Mouse (Mus musculus): Measurements from ENCODE around the gene 1520401A03Rik. TPM values are rescaled to one million over a fixed set of nuclear protein-coding genes. Genes with fewer than 3 reads are reported as not detected.

Gene 1520401A03Rik
- polyA plus RNA-seq, 1 experiment from 2014 or later, result not detected

- H3K27me3 ChIP-seq, result no peaks in the 10 kb centered on the region
- TF ChIP-seq CTCF (IDR thresholded peaks at IDR 0.05), result no peak
- ChIA-PET POLR2A (no interaction called here), CTCF (interaction anchor here (0.6 to 1.6 kb wide), 2 partner anchors 22 to 25 kb away, joined by 3 to 5 read pairs; no protein-coding TSS in a partner anchor)
- DNase-seq (ENCODE audit: low read depth, low spot score), result no peak
- peak; percentile 32 for ATAC-seq
- in situ Hi-C loops (cut with MboI; ENCODE audit: low pct_unique_long_range_greater_than_20kb), result no loop called here
These were observed 41.5 kb downstream of the 1520401A03Rik start for GRCm38 (mm10) chr17:23681086-23681485.

GRCm38 (mm10) chr17:23680336-23680735, 42.2 kb downstream of the 1520401A03Rik start:
- POLR2A ChIA-PET, result interaction anchor here (0.9 kb wide), 1 partner anchor 18 kb away, joined by 3 read pairs; no protein-coding TSS in a partner anchor
- no peak for ATAC-seq

GRCm38 (mm10) chr17:23679127-23679835, 43.3 kb downstream of the 1520401A03Rik start, which contains the start of gene Cldn6:
TSS of gene Cldn6 (plus strand) at chr17:23679249.
- in situ Hi-C loops (cut with MboI; ENCODE audit: low pct_unique_long_range_greater_than_20kb), result no loop called here
- DNase-seq (ENCODE audit: low read depth, low spot score), result no peak
- ChIA-PET POLR2A (no interaction called here), CTCF (no interaction called here)
- no peaks in the 10 kb centered on the region for H3K27me3 ChIP-seq
- no peak for ATAC-seq
- no peak for TF ChIP-seq CTCF (IDR thresholded peaks at IDR 0.05)

More at GRCm38 (mm10) chr17:23680336-23680735, 42.2 kb downstream of the 1520401A03Rik start:
- no peak for TF ChIP-seq CTCF (IDR thresholded peaks at IDR 0.05)
- no peaks in the 10 kb centered on the region for H3K27me3 ChIP-seq
- in situ Hi-C loops (cut with MboI; ENCODE audit: low pct_unique_long_range_greater_than_20kb), result no loop called here
- CTCF ChIA-PET, result interaction anchor here (1.6 kb wide), 1 partner anchor 26 kb away, joined by 5 read pairs; no protein-coding TSS in a partner anchor
- DNase-seq (ENCODE audit: low read depth, low spot score), result no peak

DNA sequence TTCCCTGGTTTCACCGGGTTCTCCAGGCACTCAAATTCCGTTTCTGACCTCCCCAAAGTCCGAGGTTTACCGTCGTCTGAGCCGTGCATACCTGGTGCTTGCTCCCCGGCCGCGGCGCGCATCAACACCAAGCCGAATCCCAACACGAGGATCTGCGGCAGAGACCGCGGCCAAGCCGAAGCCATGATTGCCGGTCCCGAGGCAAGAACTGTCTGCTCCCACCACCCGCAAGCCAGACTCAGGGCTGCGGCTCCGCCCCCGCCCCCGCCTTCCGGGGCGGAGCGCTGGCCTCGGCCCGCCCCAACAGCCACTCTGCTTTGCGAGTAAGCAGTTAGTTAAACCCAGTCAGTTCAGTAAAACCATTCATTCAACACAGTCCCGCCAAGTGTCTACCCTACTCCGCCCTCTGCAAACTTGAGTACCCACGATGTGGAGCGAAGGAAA, 45.3 kb downstream of the 1520401A03Rik start, which contains the start of gene Tnfrsf12a:
Gene Tnfrsf12a, minus strand, starts transcription at position 233 of the 444 bp plus-strand sequence.
- TF ChIP-seq CTCF (IDR thresholded peaks at IDR 0.05), result no peak
- ChIA-PET CTCF (interaction anchor here (1.5 kb wide), 1 partner anchor 23 kb away, joined by 3 read pairs; no protein-coding TSS in a partner anchor), POLR2A (interaction anchor here (4.0 kb wide), 1 partner anchor 23 kb away, joined by 28 read pairs; no protein-coding TSS in a partner anchor)
- in situ Hi-C loops (cut with MboI; ENCODE audit: low pct_unique_long_range_greater_than_20kb), result no loop called here
- no peaks in the 10 kb centered on the region for H3K27me3 ChIP-seq
- ATAC-seq (peak; percentile 29), DNase-seq (ENCODE audit: low read depth, low spot score) (no peak)

DNA sequence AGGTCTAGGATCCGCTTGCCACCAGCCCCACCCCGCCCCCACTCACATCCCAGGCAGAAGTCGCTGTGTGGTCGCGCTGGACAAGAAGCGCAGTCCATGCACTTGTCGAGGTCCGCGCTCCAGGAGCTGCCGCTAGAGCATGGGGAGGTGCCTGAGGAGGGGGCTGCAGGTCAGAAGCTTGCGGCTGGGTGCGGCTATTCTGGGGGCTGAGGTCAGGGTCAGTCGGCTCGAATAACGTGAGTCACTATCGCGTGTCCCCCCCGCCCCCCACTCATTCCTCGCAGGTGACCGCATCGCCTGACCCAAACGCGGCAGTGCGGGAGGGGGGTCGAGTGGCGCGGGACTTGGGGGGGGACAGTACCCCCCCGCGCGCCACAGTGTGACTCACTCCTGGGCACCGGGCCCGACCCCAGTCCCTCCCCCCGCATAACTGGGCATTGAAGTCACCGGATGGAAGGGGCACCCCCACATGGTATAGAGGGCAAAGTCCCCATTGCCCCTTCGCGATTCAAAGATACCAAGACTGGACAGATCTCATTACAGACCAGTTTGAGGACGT, 46.0 kb downstream of the 1520401A03Rik start:
- ChIA-PET CTCF (interaction anchor here (2.9 kb wide), 1 partner anchor 23 kb away, joined by 13 read pairs; no protein-coding TSS in a partner anchor), POLR2A (interaction anchor here (1.0 to 4.0 kb wide), 3 partner anchors 9 to 25 kb away, joined by 3 to 28 read pairs (median 3); no protein-coding TSS in a partner anchor)
- DNase-seq (ENCODE audit: low read depth, low spot score), result no peak
- no peak for TF ChIP-seq CTCF (IDR thresholded peaks at IDR 0.05)
- in situ Hi-C loops (cut with MboI; ENCODE audit: low pct_unique_long_range_greater_than_20kb), result no loop called here
- no peak for ATAC-seq
- H3K27me3 ChIP-seq, result no peaks in the 10 kb centered on the region

DNA sequence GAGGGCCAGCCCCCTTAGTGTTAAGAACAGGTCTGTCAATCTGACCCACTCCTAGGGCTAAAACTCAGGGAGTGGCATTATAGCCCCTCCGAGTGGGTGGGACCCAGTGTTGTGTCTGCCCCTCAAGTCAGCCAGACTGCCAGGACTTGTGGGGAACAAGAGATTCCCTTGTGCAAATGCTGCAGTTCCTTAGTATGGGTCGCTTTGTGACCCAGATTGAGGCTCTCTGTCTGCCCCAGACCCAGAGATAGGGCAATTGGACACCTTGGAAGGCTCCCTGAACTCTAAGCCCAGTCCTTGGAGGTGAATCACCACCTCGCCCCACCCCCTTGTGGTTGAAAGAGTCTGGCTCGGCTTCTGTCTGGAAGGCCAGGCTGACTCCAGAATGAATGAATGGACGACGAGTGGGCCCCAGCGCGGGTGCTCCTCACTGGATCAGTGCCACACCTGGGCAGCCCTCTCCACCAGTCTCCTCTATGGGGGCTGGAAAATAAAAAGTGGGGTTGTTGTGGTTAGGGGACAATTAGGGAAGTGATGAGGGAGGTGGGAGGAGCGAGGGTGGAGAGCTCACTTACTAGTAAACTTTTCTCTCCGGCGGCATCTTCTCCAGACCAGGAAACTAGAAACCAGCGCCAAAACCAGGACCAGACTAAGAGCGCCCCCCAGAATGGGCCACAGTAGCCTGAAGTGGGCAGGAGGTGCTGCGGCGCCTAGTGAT, 46.9 kb downstream of the 1520401A03Rik start:
- in situ Hi-C loops (cut with MboI; ENCODE audit: low pct_unique_long_range_greater_than_20kb), result no loop called here
- no peaks in the 10 kb centered on the region for H3K27me3 ChIP-seq
- POLR2A ChIA-PET, result interaction anchor here (0.6 to 4.0 kb wide), 4 partner anchors 8 to 1434 kb away, joined by 3 to 28 read pairs (median 3); no protein-coding TSS in a partner anchor
- peak; percentile 61 for ATAC-seq
- no peak for TF ChIP-seq CTCF (IDR thresholded peaks at IDR 0.05)
- DNase-seq (ENCODE audit: low read depth, low spot score), result peak; percentile 71
- CTCF ChIA-PET, result interaction anchor here (2.9 kb wide), 1 partner anchor 24 kb away, joined by 13 read pairs; no protein-coding TSS in a partner anchor

- TF ChIP-seq CTCF (IDR thresholded peaks at IDR 0.05), result no peak
- DNase-seq (ENCODE audit: low read depth, low spot score), result no peak
- no peaks in the 10 kb centered on the region for H3K27me3 ChIP-seq
- in situ Hi-C loops (cut with MboI; ENCODE audit: low pct_unique_long_range_greater_than_20kb), result no loop called here
- peak; percentile 37 for ATAC-seq
- ChIA-PET POLR2A (interaction anchor here (1.0 to 4.0 kb wide), 4 partner anchors 10 to 62 kb away, joined by 3 to 28 read pairs (median 4); no protein-coding TSS in a partner anchor), CTCF (interaction anchor here (1.3 to 2.9 kb wide), 3 partner anchors 17 to 31 kb away, joined by 3 to 13 read pairs (median 3); no protein-coding TSS in a partner anchor)
These were observed 47.5 kb downstream of the 1520401A03Rik start for GRCm38 (mm10) chr17:23675127-23675526.

GRCm38 (mm10) chr17:23674271-23674952, 48.2 kb downstream of the 1520401A03Rik start:
- CTCF ChIA-PET, result interaction anchor here (1.2 to 2.9 kb wide), 4 partner anchors 16 to 32 kb away, joined by 3 to 13 read pairs (median 3); no protein-coding TSS in a partner anchor
- ATAC-seq (peak; percentile 0), DNase-seq (ENCODE audit: low read depth, low spot score) (no peak)
- TF ChIP-seq CTCF (IDR thresholded peaks at IDR 0.05), result no peak
- in situ Hi-C loops (cut with MboI; ENCODE audit: low pct_unique_long_range_greater_than_20kb), result no loop called here
- no peaks in the 10 kb centered on the region for H3K27me3 ChIP-seq
- POLR2A ChIA-PET, result interaction anchor here (1.0 to 4.0 kb wide), 4 partner anchors 9 to 62 kb away, joined by 3 to 28 read pairs (median 4); no protein-coding TSS in a partner anchor

GRCm38 (mm10) chr17:23673424-23674073, 49.0 kb downstream of the 1520401A03Rik start, which contains the start of the genes Hcfc1r1 and Thoc6:
TSS of gene Hcfc1r1 (plus strand) at chr17:23673596.
TSS of gene Thoc6 (minus strand) at chr17:23673882.
- POLR2A ChIA-PET, result interaction anchor here (1.5 to 4.0 kb wide), 2 partner anchors 8 to 26 kb away, joined by 4 to 28 read pairs; no protein-coding TSS in a partner anchor
- DNase-seq (ENCODE audit: low read depth, low spot score) (peak; percentile 77), ATAC-seq (peak; percentile 68)
- TF ChIP-seq CTCF (IDR thresholded peaks at IDR 0.05), result no peak
- in situ Hi-C loops (cut with MboI; ENCODE audit: low pct_unique_long_range_greater_than_20kb), result no loop called here
- H3K27me3 ChIP-seq, result no peaks in the 10 kb centered on the region
- CTCF ChIA-PET, result interaction anchor here (1.2 to 2.9 kb wide), 3 partner anchors 10 to 26 kb away, joined by 3 to 13 read pairs (median 3); no protein-coding TSS in a partner anchor
